Mouse (Mus musculus): ENCODE results near the gene Ect2l.

Ect2l gene

DNA sequence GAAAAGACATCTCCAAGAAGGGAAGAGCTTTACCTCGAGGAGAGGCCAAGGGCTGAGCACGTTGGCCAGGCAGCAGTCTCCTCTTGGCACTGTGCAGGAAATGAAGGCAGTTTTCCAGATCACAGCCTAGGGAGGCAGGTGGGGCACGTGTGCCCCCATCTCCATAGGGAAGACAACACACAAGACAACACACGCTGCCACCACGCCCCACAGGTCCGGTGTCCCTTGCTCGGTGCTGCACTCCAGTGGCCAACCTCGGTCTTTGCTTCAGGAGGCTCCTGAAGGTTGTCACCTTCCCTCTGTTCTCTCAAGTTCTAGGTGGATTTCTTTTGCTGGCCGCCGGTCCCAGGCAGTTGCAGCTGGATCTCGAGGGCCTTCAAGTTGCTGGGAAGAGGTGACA, at the start of gene Ect2l:
Gene Ect2l (minus strand): TSS at position 165 of the 400 bp plus-strand sequence.
- in situ Hi-C loops (cut with MboI; ENCODE audit: low pct_unique_long_range_greater_than_20kb in 1 of 2, low sequenced_read_pairs in 2 of 2, unreplicated experiment in 1 of 2) = no loop called here

DNA sequence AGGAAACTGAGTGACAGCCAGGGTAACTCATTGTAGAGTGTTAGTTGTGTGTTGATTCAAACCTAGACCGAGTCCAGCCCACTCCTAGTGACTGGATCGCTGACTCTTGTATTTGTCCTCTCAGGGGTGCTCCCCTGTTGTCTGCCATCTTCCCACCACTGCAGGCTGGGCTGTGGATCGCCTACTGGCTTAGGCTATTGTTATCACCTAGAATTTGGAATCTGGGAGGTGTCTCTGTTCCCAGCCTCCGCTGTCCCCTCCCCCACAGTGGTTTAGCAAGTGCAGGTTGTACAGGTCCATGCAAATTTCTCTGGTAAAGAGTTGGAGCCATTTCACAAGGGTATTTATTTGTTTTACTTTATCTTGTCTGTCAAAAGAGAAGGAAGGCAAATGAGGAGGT, 40.7 kb upstream of the Ect2l start:
- in situ Hi-C loops (cut with MboI; ENCODE audit: low pct_unique_long_range_greater_than_20kb in 1 of 2, low sequenced_read_pairs in 2 of 2, unreplicated experiment in 1 of 2) = no loop called here

DNA sequence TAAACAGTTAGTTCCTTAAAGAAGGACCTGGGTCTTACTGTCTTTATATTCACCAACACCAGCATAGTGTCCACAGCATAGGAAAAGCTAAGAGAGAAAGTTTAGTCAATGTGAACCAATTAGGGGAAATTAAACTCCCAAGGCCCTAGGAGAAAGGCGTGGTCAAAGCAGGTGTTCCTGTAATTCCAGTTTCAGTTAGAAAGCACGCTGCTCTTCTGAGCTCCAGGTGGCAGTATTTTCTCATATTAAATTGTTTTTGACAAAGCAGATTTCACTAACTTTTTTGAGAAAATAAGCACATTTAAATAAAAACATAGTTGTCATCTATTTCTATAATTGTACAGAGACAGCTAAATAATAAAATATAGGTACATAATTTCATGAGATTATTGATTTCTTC, 32.9 kb upstream of the Ect2l start:
- in situ Hi-C loops (cut with MboI; ENCODE audit: low pct_unique_long_range_greater_than_20kb in 1 of 2, low sequenced_read_pairs in 2 of 2, unreplicated experiment in 1 of 2) = no loop called here

DNA sequence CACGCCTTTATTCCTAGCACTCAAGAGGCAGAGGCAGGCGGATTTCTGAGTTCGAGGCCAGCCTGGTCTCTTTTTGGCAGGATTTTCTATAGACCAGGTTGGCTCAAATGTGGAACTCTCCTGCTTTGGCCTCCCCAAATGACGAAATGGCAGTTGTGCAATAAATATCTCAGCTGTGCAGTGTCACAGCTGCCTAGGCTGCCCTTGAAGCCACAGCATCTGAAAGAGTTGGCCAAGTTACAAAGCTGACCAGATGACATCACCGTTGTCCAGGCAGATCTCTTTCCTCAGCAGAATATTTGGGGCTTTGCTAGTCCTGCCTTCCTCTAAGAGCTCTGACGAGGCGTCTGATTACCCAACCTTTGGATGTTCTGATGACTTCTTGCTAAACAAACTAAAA, 26.5 kb upstream of the Ect2l start:
- in situ Hi-C loops (cut with MboI; ENCODE audit: low pct_unique_long_range_greater_than_20kb in 1 of 2, low sequenced_read_pairs in 2 of 2, unreplicated experiment in 1 of 2) = loop anchor here in 1 of 2 experiments (10.0 kb wide), 1 partner anchor 148 kb away; no protein-coding TSS in a partner anchor

DNA sequence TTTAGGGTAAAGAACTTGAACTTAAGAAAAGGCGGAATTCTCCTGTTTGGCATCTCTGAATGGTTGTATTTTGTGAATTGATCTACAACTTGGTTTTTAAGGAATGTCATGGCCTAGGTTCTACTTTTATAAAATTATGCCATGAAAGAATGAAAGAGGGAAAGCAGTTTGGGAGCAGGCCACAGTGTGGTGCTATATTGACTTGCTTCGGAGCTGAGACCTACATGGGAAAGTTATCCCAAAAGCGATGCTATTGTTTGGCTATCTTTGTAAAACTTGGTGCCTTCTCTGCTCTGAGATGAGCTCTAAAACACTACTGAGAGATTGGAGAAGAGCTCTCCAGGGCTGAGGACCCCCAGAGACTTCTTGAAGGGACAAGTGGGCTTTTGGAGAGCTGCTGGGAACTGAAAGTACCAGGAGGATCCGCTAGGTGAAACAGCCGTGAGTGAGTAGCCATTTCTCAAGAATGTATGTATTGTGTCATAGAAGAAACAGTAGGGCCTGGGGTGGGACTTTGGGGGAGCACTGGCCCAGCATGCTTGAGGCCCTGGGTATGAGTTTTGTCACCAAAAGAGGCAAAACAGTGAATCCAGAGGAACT, 25.7 kb upstream of the Ect2l start:
- in situ Hi-C loops (cut with MboI; ENCODE audit: low pct_unique_long_range_greater_than_20kb in 1 of 2, low sequenced_read_pairs in 2 of 2, unreplicated experiment in 1 of 2) = loop anchor here in 1 of 2 experiments (10.0 kb wide), 1 partner anchor 148 kb away; no protein-coding TSS in a partner anchor

DNA sequence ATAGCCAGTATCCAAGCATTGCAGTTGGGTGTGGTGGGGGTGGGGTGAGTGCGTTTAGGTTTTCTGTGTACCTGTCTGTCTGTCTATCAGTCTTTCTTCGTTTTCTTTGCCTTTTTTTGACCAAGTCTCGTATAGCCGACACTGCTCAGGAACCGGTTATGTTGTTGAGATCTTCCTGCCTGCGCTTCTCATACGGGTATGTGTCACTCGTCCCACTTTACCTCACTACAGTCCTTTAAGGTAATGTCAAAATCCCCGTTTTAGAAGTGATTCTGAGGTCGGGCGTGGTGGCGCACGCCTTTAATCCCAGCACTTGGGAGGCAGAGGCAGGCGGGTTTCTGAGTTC, 24.7 kb upstream of the Ect2l start:
- in situ Hi-C loops (cut with MboI; ENCODE audit: low pct_unique_long_range_greater_than_20kb in 1 of 2, low sequenced_read_pairs in 2 of 2, unreplicated experiment in 1 of 2) = loop anchor here in 1 of 2 experiments (10.0 kb wide), 1 partner anchor 149 kb away; no protein-coding TSS in a partner anchor

DNA sequence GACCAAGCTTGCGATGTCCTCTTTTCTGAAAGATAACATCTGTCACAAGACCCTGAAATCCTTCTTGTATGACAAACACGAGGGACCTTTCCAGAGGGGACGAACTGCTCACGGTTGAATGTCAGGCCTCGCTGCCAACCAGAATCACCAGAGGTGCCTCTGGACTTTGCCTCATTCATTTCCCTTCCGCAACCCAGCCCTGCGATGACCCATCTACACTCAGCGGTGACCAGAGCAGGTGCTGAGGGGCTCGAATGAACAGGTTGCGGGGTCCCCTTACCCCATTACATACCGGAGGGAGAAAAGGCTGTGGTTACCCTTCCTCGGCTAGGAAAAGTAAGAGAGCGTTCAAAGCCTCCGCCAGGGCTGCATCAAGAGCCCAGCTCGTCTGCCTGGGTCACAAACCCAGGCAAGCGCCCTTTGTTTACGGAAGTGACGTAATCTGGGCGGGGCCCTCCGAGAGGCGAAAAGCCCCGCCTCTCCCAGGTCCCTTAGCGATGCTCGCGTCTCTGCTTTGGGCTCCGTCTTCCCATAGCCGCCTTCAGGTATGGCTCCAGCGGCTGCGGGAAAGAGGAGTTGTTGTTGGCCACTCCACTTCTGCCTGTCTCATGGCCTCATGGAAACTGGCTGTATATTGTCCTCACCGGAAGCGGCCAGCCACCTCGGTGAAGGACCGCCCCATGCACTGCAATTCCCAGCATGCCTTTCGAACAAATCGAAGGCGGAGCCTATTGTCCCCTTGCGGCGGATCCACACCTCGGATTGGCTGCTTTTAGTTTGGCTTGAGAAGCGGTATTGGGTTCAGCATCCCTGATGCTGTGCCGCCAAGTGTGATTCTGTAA, 24.1 kb upstream of the Ect2l start, which contains the start of gene Ccdc28a:
Gene Ccdc28a (minus strand): TSS at position 439 of the 842 bp plus-strand sequence.
- in situ Hi-C loops (cut with MboI; ENCODE audit: low pct_unique_long_range_greater_than_20kb in 1 of 2, low sequenced_read_pairs in 2 of 2, unreplicated experiment in 1 of 2) = loop anchor here in 1 of 2 experiments (10.0 kb wide), 1 partner anchor 150 kb away; no protein-coding TSS in a partner anchor

DNA sequence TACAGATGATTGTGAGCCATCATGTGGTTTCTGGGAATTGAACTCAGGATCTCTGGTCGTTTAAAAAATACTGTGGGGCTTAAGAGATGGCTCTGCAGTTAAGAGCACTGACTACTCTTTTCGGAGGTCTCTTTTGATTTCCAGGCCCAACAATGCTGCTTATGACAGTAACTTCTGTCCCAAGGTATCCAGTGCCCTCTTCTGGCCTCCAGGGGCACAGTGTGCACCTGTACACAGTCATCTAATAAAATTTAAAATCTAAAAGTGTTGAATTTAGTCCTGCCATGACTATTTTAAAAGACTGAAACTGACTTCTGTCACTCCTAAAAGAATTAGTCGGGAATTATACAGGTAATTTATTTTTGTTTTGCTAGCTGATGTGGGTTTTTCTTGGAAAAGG, 23.2 kb upstream of the Ect2l start:
- in situ Hi-C loops (cut with MboI; ENCODE audit: low pct_unique_long_range_greater_than_20kb in 1 of 2, low sequenced_read_pairs in 2 of 2, unreplicated experiment in 1 of 2) = loop anchor here in 1 of 2 experiments (10.0 kb wide), 1 partner anchor 151 kb away; no protein-coding TSS in a partner anchor

DNA sequence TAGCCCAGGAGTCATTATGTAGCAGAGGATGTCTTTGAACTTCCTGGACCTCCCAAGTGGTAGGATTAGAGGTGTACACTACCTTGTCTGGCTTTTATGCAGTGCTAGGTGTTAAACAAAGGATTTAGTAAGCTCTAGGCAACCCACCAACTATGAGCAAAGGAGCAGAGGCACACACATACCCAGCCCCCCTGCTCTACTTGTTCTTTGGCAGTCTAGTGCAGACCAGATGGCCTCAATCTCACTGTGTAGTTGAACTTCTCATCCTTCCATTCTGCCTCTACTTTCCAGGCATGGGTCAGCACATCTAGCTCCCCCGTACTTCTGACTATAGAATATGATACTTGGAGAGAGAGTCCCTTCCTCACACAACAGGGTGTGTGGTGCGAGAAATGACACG, 13.7 kb upstream of the Ect2l start:
- in situ Hi-C loops (cut with MboI; ENCODE audit: low pct_unique_long_range_greater_than_20kb in 1 of 2, low sequenced_read_pairs in 2 of 2, unreplicated experiment in 1 of 2) = no loop called here

DNA sequence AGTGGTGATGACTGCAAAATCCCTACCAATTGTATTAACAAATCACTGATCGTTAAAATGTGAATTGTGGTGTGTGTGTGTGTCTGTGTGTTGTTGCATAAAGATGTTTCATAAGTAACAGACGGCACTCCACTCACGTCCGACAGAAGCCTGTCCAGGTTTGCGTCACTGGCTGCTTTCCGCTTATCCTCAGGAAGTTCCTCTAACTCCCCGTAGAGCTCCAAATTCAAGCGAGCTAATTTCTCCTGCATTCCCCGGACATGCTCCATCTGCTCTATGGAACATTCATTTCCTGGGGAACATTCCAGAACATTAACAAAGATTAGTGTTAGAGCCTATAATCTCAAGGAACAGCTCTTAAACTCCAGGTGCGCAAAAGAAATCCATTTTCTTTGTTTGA, 8.7 kb upstream of the Ect2l start:
- in situ Hi-C loops (cut with MboI; ENCODE audit: low pct_unique_long_range_greater_than_20kb in 1 of 2, low sequenced_read_pairs in 2 of 2, unreplicated experiment in 1 of 2) = no loop called here

DNA sequence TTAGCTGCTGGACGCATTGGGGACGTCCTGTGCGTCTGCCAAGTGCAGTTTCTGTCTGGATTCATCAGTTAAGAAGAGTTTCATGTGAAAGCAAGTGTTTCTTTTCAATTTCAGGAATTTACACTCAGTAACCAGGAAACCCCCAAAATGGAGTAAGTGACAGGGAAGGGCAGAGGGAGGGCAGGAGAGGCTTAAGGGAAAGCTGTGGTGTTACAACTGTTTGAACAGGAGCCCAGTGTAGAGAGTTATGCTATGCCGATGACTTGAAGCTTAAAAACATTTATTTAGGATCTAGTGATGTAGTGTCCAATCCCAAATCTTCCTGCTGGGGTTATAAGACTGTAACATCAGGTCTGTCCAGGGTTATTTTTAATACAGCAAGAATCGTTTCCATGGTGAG, 3.4 kb upstream of the Ect2l start:
- in situ Hi-C loops (cut with MboI; ENCODE audit: low pct_unique_long_range_greater_than_20kb in 1 of 2, low sequenced_read_pairs in 2 of 2, unreplicated experiment in 1 of 2) = no loop called here

DNA sequence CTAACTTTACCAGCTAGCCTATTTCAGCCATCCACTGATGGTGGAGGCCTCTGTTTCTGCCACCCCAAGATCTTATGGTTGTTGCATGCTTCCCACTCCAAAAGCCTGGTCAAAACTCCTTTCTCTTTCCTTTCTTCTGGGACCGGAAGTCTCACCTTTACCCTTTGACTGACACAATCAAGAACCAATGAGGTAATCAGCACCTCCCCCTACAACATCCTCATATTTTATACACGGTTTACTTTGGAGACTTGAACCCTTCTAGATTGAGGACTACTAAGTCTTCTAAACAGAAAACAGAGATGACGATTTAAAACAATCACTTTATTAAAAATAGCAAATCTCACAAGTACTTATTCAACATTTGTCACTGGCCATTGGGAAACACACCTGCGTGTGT, 2.7 kb upstream of the Ect2l start:
- in situ Hi-C loops (cut with MboI; ENCODE audit: low pct_unique_long_range_greater_than_20kb in 1 of 2, low sequenced_read_pairs in 2 of 2, unreplicated experiment in 1 of 2) = no loop called here

DNA sequence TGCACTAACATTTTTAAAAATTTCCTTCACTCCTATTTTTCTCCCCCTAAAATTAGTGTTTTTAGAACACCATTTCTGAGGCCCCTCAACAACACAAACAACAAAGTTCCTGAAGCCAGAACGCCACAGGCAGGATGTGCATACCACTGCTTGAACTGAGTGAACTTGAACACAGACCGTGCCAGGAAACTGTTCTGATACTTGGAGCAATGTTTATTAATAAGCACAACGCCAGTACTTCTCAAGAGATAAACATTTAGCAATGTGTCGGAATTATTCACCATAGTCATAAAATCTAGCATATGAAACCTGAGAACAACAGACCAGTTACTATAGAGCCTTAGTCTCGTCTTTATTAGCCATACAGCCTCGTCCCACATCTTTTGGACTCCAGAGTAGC, 571 bp downstream of the Ect2l start:
- in situ Hi-C loops (cut with MboI; ENCODE audit: low pct_unique_long_range_greater_than_20kb in 1 of 2, low sequenced_read_pairs in 2 of 2, unreplicated experiment in 1 of 2) = no loop called here

DNA sequence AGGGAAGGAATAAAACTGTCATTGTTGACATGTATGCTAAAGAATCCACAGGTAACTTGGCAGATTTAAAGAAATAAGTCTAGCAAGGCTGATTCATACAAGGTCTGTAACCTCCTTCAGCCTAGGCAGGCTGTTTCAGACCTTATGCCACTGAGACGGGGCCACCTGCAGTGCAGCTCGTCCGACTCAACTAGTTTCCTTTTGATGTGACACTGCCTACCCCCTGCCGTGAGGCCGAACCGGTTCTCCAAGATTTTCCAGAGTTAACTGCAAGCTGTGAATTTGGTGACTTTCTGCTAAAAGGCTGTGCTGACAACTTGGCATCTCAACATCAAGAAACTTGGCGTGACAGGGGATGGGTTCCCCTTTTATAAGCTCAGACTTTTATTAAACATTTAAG, 6.6 kb downstream of the Ect2l start:
- in situ Hi-C loops (cut with MboI; ENCODE audit: low pct_unique_long_range_greater_than_20kb in 1 of 2, low sequenced_read_pairs in 2 of 2, unreplicated experiment in 1 of 2) = no loop called here

DNA sequence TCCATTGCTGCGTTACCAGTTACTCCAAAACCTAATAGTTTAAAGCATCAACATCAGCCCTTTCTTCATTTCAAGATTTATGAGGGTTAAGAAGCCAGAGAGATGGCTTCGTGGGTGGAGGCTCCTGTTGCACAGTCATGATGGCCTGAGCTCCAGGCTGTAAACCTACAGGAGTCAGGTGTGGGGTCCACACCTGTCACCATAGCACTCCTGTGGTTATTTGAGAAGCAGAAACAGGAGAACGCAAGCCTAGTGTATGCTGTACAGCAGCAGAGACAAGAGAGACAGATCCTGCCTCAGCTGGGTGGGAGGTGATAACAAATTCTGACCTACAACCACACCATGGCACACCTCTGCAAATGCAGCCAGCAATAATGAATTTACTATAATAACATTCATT, 8.3 kb downstream of the Ect2l start:
- in situ Hi-C loops (cut with MboI; ENCODE audit: low pct_unique_long_range_greater_than_20kb in 1 of 2, low sequenced_read_pairs in 2 of 2, unreplicated experiment in 1 of 2) = no loop called here

DNA sequence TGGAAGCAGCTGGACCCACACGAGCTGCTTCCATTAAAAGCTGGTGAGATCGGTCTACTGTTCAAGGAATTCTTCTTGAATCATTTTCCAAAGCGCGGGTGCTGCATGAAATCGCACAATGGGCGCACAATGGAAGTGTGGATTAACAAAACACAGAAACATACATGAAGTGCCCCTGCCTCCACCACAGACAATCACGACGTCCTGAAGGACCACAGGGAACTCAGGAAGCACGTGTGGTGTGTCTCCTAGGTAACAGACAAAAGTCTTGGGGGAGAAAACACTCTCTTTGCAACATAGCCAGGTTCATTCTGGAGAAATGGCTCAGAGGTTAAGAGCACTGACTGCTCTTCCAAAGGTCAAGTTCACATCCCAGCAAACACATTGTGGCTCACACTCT, 10.0 kb downstream of the Ect2l start:
- in situ Hi-C loops (cut with MboI; ENCODE audit: low pct_unique_long_range_greater_than_20kb in 1 of 2, low sequenced_read_pairs in 2 of 2, unreplicated experiment in 1 of 2) = no loop called here

DNA sequence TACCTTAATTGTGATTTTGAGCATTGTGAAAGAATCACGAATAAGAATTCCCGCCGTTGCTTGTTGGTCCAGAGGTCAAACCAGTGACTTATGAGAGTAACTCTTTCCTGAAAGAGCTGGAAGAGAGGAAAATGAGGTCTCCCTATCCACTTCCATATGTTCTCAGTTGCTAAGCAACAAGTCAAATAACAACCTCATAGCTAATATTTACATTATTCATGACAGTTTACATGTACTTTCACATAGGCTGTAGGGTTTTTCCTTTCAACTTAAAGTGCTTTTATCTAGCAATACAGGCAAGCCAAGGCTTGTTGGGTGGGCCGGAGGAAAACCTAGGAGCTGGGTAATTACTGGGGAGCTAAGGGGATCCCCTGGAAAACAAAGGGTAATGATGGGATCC, 10.8 kb downstream of the Ect2l start:
- in situ Hi-C loops (cut with MboI; ENCODE audit: low pct_unique_long_range_greater_than_20kb in 1 of 2, low sequenced_read_pairs in 2 of 2, unreplicated experiment in 1 of 2) = loop anchor here (10.0 to 25.0 kb wide), 2 partner anchors 455 to 463 kb away; no protein-coding TSS in a partner anchor

DNA sequence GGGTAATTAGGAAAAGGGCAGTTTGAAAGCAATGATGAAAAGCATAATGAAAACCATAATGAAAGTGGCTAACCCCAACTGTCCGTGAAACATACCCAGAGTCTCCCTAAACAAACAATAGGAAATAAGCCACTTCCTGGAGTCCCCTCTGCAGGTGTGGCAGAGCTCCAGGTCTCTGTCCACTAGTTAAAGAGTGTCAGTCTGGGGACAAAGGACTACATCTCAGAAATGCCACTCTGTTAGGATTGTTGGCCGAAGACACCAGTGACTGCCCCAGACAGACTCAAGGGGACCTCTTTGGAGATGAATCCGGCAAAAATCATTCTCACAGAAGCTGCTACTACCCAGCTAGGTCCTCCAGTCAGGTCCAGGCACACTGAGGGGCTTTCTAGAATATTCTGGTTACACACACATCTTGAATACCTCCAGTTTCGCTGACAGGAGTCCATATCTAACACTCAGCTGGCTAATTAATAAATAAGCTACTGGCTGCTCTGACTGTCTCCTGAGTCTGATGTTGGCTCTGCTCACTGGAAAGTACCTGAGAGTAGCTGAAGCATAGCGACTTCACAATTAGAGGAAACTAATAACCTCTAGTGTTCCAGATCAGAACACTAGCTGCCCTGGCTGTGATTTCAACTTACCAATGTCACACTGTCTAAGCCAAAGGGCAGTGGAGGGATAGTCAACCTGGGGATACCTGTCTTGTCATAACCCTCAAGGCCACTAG, 12.2 kb downstream of the Ect2l start:
- in situ Hi-C loops (cut with MboI; ENCODE audit: low pct_unique_long_range_greater_than_20kb in 1 of 2, low sequenced_read_pairs in 2 of 2, unreplicated experiment in 1 of 2) = loop anchor here (10.0 to 25.0 kb wide), 2 partner anchors 454 to 461 kb away; no protein-coding TSS in a partner anchor

Measured in mouse embryonic stem cell (cell line).